Mouse (Mus musculus): Measurements from ENCODE around the gene Slc38a10.

DNA sequence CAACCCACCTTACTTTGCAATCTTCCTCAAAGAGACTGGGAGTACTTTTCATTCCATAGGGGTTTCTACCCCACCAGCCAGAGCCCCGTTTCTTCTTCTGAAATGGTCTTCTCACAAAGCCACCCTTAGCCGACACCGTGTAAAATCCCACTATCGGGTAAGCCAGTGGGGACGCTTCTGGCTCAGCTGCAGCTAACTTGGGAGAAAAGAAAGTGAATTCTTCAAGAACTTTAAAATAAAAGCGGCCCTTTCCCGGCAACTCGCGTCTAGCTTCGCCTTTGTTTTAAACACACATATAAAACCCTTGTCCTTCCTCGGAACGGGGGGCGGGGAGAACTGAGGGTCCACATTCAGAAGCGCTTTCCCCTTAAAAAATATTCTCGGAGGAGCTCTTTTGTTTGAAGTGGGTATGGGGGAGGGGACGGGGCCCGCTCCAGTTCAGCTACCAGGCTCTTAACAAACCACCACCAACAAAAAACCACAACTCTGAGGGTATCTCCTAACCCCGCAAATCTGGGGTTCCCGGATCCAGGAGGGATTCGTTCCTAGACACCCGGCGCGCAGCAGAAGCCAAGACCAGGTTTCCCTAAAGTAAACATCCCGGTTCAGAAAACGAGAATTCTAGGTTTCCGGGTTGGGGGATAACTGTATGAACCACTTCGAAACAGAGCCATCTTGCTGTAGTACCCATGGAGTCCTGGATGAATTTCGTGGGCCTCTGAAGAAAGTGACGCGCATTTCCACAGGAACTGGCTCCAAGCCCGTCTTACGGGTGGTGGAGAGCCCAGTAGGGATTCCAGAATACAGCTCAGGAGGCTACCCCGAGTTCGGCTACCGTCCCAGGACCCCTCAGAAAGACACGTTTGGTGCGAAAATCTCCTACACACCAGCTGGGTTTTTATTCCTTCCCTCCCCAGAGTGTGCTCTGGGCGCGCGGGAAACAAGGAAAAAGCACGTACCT, 37.6 kb upstream of the Slc38a10 start:
- no peak for TF ChIP-seq CTCF (IDR thresholded peaks at IDR 0.05; ENCODE audit: low read depth, low read length)
- TF ChIP-seq GATA1 (IDR thresholded peaks at IDR 0.05; ENCODE audit: borderline replicate concordance, low read length) = no peak

All from G1E (cell line).